Mouse (Mus musculus): ENCODE data around the gene Tmem270.
"Not testable (repeated sequence)": the region's sequence is repeated elsewhere in the genome, so short reads cannot be mapped to it uniquely, and the experiment has no call there.

Tmem270 gene

DNA sequence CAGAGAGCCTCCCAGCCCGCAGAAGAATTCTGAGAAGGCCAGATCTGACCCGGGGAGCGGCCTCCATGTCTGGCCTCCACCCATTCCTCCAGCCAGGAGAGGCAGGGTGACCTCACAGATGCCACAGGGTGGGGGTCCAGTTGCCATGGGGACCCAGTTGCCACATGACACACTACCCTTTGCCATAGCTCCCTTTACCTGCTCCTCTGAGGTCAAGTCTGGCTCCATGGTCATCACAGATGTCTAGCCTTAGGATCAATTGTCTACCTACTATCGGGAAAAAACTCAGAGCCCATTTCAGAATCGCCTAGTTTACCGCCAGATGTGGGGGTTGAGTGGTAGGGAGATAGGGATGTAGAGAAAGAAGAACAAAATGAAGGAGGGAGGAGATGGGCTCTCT lies at the start of gene Tmem270:
TSS of gene Tmem270 (minus strand) at position 101 of the 400 bp plus-strand sequence.
- no peak for DNase-seq

GRCm38 (mm10) chr5:134955491-134955890 lies 49.0 kb upstream of the Tmem270 start:
- no peak for DNase-seq

- DNase-seq, result peak; percentile 63
Observed at GRCm38 (mm10) chr5:134951053-134951884, 44.7 kb upstream of the Tmem270 start.

DNA sequence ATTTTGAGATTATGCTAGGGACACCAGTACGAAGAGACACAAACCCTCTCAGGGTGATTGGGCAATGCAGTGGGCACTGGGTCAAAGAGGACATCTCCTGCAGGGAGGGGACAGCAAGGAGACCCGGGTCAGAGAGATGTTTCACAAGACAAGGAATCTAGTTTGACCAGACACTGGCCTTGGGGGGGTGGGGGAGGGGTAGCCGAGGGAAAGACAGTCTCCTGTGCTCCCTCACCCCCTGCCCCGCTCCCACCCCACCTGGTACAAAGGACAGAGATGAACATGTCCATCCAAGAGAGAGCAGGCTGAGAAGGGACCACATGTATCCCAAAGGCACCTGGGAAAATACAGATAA lies 41.5 kb upstream of the Tmem270 start:
- DNase-seq, result no peak

- DNase-seq, result peak; percentile 41
Observed at GRCm38 (mm10) chr5:134947420-134948084, 41.0 kb upstream of the Tmem270 start.

DNA sequence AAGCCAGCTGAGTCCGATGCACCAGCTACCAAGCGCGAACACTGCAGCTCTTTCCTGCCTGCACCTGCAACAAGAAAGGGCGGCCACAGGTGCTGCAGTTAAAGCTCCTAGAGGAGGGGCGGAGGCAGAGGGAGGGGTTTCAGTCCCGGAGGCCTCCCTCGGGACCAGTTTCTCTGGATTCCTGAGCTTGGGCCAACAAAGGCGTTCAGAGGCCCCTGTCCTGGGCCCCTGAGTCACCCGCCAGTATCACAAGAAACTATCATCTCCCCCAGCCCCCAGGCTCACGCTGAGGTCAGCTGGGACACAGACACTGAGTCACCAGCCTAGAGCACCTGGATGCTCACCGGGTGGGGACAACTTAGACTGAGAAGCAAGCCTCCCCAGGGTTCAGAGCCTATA lies 40.3 kb upstream of the Tmem270 start, which contains the start of gene Cldn4:
TSS of gene Cldn4 (minus strand) at position 78 of the 399 bp plus-strand sequence.
- peak; percentile 82 for DNase-seq

- no peak for DNase-seq
Observed at GRCm38 (mm10) chr5:134946063-134946856, 39.7 kb upstream of the Tmem270 start.

DNA sequence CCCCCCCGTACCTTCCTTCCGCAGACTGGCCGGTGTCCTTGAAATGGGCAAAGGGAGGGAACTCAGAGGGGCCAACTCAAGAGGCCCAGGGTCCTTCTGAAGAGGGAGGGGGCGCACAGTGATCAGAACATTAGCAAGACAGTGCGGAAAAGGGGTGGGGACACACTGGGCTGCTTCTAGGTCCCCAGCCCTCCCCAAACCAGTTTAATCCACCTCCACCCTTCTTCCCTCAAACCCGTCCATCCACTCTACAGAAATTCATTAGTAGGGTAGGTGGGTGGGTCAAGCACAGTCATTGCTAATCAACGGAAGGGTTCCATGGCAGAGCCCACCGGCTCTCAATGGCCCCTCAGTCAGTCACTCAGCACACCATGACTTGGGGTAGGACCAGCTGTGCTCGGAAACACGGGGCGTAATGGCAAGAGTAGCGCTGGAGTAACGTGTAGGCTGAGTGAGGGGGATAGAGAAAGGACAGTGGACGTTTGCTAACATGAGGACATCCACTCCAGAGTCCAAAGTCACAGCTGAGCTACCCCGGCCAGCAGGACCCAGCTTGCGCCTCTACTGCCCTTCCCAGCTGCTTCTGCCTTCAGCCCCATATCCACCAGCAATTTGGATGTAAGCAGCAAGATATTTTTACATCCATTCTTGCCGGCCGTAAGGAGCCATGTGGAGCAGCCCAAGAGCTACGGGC lies 38.9 kb upstream of the Tmem270 start:
- no peak for DNase-seq

DNA sequence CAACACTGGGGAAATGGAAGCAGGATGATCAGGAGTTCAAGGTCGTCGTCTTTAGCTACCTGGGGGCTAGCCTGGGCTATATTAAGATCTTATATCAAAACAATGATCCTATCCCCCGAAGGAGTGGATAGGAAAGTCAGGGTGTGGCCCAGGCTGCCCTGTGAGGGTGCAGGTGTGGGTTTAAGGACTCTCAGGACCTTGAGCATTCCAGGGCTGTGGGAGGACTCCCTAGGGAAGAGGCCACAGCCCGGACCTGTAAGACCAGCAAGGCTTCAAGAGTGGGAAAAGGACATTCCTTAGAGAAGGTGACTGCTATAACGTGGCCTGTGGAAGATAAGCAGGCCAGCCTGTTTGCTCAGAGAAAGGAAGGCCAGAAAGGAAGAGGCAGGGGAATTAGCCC lies 37.6 kb upstream of the Tmem270 start:
- DNase-seq, result no peak

DNA sequence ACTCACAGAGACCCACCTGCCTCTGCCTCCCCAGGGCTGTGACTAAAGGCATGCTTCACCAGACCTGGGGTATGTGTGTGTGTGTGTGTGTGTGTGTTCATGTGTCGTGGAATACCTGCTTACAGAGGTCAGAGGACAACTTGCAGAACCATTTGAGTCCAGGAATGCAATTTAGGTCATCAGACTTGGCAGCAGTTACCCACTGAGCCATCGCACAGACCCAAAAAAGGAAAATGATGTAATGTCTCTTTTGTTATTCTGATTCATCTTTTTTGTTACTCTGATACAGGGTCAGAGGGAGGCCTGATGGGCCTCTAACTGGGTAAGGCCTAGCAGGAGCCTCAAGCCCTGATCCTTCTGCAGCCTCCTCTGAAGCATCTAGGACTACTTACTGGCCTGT lies 36.2 kb upstream of the Tmem270 start:
- DNase-seq, result no peak

DNA sequence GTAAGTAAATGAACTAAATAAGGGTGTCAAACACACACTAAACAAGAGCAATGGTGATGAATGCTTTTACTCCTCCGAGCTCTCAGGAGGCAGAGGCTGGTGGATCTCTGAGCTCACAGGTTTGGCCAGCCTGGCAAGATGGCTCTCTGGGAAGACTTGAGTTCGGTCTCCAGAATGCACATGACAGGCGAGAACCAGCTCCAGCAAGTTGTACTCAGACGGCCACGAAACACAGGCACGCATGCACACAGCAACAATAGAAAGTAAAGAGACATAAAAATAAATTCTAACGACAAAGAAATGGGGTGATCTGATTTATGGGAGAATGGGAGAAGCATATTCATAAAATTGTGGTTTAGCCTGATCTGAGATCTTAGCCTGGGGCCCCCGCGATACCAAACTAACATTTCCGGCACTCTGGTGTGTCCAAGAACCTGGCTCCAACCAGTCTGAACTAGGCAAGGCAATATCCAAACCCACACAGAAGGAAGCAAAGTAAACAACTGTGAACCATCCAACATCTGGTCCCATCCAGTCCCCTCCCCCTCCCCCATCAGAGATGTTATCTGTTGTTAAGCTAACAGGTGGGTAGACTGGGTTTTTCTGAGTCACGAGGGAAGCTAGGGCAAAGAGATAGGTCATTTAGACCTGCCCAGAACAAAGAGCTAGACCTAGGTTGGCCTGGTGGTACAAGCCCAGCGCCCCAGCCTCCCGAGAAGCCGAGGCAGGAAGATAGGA lies 35.1 kb upstream of the Tmem270 start:
- peak; percentile 69 for DNase-seq

DNA sequence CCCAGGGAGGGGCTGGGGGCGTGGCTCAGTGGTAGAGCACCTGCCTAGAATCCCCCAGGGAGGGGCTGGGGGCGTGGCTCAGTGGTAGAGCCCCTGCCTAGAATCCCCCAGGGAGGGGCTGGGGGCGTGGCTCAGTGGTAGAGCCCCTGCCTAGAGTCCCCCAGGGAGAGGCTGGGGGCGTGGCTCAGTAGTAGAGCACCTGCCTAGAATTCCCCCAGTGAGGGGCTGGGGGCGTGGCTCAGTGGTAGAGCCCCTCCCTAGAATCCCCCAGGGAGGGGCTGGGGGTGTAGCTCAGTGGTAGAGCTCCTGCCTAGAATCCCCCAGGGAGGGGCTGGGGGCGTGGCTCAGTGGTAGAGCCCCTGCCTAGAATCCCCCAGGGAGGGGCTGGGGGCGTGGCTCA lies 33.0 kb upstream of the Tmem270 start:
- not testable (repeated sequence) for DNase-seq

- DNase-seq, result no peak
Observed at GRCm38 (mm10) chr5:134939069-134939468, 32.5 kb upstream of the Tmem270 start.

DNA sequence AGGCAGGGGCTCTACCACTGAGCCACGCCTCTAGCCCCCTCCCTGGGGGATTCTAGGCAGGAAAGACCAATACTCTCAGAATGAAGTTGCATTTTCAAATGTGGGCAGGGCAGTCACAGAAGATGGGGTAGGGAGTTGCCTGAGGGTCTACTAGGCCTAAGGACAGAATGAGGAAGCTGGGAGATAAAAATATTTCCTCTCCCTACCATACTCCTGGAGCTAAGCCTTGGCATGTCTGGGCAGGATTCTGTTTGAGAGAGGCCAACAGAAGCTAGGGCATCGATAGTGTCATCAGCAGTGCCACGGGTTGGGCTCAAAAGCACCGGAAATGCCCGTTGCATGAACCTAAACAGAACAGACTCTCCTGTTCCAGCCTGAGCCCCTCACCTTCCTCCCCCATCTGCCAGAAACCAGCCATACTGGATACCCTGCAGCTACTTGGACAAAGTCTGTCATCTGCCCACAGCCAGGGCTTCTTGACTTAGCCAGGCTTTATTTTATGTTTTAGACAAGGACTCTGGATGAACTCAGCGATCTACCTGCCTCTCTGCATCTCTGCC lies 30.2 kb upstream of the Tmem270 start:
- no peak for DNase-seq

DNA sequence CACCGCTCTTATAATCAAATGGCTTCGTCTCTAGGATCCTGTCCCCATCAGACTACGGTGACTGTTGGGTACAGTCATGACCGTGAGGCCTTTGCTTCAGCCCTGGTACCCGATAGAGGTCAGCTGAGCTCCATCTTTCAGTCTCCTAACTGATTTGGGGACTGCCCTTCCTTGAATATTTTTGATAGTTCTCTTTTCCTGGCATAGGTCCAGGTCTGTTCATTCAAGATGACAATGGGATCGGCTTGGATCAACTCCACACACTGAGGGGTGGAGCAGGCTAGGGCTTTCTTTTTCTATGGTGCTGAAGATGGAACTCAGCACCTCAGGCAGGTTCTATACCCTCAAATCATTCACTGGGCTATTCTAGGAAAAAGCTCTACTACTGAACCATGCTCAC lies 29.5 kb upstream of the Tmem270 start:
- no peak for DNase-seq

DNA sequence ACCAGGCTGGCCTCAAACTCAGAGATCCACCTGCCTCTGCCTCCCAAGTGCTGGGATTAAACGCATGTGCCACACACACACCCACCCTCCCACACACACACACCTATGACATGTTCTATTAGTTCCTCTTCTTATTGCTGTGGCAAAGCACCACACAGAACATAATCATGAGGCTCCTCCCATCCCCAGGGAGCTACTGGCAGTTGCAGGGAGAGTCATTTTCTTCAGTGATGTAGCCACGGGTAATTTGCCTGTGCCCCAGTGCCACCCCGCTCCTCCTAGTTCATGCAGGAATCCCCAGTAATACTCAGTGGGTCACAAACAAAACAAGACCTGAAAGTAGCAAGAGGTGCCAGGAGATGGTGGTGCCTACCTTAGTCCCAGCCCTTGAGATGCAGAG lies 28.1 kb upstream of the Tmem270 start:
- DNase-seq, result no peak

DNA sequence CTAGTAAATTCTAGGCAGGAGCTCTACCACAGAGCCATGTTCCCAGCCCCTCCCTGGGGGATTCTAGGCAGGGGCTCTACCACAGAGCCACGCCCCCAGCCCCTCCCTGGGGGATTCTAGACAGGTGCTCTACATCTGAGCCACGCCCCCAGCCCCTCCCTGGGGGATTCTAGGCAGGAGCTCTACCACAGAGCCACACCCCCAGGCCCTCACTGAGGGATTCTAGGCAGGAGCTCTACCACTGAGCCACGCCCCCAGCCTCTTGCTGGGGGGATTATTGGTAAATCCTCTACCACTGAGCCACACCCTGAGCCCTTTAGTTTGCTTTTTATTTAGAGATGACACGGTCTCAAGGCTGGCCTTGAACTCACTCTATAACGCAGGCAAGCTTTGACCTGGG lies 27.2 kb upstream of the Tmem270 start:
- not testable (repeated sequence) for DNase-seq

DNA sequence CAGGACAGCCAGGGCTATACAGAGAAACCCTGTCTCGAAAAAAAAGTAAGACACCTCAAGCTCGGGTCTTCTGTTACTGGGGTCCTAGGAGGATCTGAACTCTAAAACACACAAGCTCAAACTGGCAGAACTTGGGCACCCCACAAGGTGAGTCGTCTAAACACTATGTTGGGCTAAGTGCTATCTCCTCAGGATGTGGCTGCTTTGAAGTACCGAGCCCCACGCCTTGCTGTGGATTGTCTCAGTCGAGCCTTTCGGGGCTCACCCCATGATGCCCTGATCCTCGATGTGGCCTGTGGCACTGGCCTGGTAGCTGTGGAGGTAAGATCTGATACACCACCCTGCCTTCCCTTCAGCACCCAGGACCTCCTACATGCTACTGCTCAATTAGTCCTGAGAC lies 26.7 kb upstream of the Tmem270 start:
- DNase-seq, result peak; percentile 63

DNA sequence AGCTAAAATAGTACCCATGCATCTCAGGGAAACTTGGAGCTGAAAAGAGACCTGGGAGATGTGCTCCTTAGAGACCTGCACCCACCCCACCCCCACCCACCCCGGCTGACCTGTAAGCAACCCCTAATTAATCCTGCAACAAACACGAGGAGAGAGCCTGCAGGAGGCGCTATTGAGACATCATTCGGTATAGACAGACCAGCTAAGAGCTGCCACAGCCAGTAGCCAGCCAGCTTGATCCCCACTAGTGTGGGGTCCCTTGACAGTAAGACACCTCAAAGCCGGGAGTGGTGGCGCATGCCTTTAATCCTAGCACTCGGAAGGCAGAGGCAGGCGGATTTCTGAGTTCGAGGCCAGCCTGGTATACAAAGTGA lies 26.4 kb upstream of the Tmem270 start:
- peak; percentile 76 for DNase-seq

DNA sequence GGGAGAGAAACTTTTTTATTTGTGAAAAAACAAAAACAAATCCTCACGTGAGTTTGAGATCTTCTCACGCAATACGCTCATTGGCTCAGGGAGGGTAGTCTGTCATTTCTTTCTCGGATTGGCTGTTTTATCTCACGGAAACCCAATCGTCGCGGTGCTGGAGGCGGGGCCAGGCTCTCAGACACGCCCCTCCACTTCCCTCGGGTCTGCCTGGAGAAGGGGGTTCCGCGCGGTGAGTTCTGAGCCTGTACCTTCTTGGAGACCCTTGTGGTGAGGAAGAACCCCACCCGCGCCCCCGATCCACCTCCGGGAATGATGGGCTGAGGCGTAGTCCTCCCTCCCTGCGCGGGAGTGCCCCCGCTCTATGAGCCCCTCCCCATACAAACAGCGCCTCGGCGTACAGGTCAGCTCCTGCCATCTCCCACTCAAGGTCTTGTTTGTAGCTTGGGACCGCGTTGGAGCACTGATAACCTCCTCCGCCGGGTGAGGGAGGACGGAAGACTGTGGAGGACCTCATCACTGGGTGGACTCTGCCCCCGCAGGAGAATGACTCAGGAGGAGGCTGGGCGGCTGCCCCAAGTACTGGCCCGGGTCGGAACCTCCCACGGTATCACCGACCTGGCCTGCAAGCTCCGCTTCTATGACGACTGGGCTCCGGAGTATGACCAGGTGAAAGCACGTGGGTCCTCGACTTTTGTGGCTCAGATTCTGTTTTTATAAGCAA lies 25.8 kb upstream of the Tmem270 start, which contains the start of gene Mettl27:
TSS of gene Mettl27 (plus strand) at position 190 of the 724 bp plus-strand sequence.
- DNase-seq, result peak; percentile 94

DNA sequence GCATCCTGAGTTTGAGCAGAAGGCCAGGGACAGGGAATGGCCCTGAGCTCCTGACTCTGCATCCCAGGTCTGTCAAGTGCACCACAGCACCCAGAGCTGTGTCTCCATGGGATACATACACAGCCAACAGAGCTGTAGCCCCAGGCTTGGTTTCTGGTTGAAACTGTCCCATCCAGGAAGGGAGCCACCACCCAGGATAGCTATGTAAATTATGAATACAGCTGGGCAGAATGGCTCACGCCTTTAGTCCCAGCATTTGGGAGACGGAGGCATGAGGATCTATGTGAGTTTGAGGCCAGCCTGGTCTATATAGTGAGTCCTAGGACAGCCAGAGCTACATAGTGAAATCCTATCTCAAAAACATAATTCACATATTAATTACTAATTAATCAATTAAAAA lies 23.5 kb upstream of the Tmem270 start:
- DNase-seq, result no peak
